Mouse (Mus musculus): ENCODE results near the gene Gng12.

The Gng12 gene

DNA sequence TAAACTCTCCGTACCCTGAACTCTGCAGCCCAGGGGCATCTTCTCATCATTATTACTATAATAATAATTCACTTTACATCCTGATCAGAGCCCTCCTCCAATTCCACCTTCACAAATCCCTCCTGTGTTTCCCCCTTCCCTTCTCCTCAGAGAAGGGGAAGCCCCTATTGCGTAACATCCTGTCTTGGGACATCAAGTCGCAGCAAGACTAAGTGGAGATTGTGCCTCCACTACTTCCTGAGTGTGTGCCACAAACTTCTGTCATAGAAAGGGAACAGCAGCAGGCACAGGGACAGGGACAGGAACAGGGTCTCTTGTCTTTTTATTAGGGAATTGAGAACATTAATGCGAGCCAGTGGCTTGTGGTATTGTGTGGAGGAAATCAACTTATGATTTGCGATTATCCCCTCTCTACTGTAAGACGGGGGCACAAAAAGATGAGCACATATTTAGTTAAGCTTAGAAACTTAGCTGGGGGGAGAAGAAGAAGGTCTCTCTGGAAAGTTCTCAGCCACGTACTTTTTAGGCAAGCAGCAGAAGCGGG lies 173.1 kb downstream of the Gng12 start:
- TF ChIP-seq GATA4 (IDR thresholded peaks at IDR 0.05; ENCODE audit: insufficient replicate concordance, low read length): no peak

DNA sequence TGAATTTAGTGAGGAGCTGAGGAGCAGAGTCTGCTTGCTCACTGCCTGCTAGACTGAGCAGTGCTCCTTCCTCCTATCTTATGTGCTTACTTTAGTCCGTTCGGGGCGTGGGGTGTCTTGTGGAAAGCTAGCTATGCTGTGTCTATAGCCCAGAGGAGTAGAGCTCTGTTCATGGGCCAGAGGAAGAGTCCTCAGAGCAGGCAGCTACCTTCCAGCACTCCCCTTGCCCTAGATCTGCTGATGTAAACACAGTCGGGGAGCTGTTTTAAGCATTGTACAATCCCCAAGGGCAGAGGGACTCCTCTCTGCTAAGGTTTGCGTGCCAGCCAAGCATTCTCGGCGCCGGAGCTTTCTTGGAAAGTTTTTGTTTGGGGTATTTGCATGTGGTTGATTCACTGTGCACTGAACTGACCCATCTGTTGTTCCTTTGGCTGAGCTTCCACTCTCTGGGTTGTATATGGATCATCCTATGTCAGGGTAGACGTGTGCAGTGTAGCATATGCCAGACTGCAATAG lies 173.7 kb downstream of the Gng12 start:
- TF ChIP-seq GATA4 (IDR thresholded peaks at IDR 0.05; ENCODE audit: insufficient replicate concordance, low read length): no peak

Measured in liver, adult (tissue).